Comparison of ENCODE assay signal across 18 mouse cellular contexts in the genomic region with DNA sequence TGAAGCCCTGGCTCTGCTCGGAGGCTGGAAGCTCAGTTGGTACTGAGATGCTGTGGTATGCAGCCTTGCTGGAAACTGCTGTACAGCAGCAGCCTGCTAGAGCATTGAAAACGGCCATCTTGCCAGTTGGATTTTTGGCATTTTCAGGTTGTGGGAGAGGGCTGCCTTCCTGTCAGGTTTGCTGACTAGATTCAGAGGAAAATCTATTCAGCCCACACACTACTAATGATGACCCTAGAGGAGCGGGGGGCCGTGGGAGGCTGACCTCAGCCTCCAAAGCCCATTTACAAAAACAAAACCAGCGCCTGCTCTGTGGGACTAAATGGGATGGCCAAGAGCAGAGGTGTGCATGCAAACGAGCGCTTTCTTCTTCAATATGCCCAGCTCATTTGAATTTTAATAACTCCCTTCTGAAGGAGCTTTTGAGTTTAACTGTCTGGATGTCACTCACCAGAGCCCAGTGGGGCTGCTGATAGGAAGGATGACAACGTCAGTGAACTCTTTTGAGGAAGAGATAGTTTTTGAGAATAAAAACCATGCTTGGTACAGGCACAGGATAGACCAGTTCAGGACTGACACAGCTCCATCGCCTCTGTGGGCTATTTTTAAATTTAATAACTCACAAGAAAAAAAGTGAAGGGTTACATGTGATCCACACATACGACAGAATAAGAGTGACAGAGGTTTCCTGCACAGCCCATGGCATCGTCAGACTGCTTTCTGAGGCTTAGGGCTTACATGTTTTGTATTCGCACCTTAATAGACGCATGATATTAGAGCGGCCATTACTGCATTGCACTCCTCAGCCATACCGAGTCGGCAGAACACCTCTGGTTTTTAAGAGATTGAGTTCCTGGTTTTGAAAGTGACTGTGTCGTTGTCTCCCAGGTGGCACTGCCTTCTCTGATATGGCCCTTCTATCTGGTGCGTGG.
A peak's percentile ranks its signal among the peaks of the same experiment; 100 is the strongest.
DNase-seq lines count a peak whose midpoint lies in the region; ATAC-seq lines count a peak whose summit lies in the region.
"Had no signal": no experiment of that assay in that cellular context is flagged by ENCODE, and none has a peak within 500 bp of the region (broad histone marks: within the 10 kb centered on the region; RNA-seq: fewer than 3 reads in every experiment).

No protein-coding gene starts in this region.

- H3K36me3 ChIP-seq in heart, embryonic 10.5 days: peaks cover 4% of the 10 kb centered on the region; the same call in 1 of the 2 replicates
- no peaks in the 10 kb centered on the region for H3K36me3 ChIP-seq in hindbrain, embryonic 11.5 days (ENCODE audit: control insufficient read depth, insufficient read depth, low read length)
- no peaks in the 10 kb centered on the region for H3K36me3 ChIP-seq in midbrain, embryonic 11.5 days (ENCODE audit: control insufficient read depth, insufficient read depth, low read length)
- H3K36me3 ChIP-seq: limb, embryonic 15.5 days; stomach, embryonic 15.5 days had no signal

- no peaks in the 10 kb centered on the region for H3K27me3 ChIP-seq in heart, embryonic 10.5 days (ENCODE audit: insufficient read depth, poor library complexity, severe bottlenecking)
- no peaks in the 10 kb centered on the region for H3K27me3 ChIP-seq in hindbrain, embryonic 11.5 days (ENCODE audit: control insufficient read depth, insufficient read depth, low read length)
- no peaks in the 10 kb centered on the region for H3K27me3 ChIP-seq in midbrain, embryonic 11.5 days (ENCODE audit: control insufficient read depth, insufficient read depth, low read length)
- H3K27me3 ChIP-seq: limb, embryonic 15.5 days; Patski; stomach, embryonic 15.5 days had no signal

- H3K9ac ChIP-seq in hindbrain, embryonic 11.5 days (ENCODE audit: low read depth, low read length): no peak overlapping the region
- 0 out of 2 replicates have a peak overlapping the region, but pooled peaks have one; percentile 9 for H3K9ac ChIP-seq in midbrain, embryonic 11.5 days (ENCODE audit: low read length)
- H3K9ac ChIP-seq: limb, embryonic 15.5 days; stomach, embryonic 15.5 days had no signal

- peak; percentile 82 for ATAC-seq in hindbrain, embryonic 11.5 days (ENCODE audit: low FRiP score)
- peak; percentile 76 for ATAC-seq in midbrain, embryonic 11.5 days (ENCODE audit: low FRiP score)
- ATAC-seq: activated CD4-positive, CD25-positive, alpha-beta regulatory T cell, adult 4 months; Patski had no signal

- H3K27ac ChIP-seq in heart, embryonic 10.5 days: no peak overlapping the region
- no peak overlapping the region for H3K27ac ChIP-seq in hindbrain, embryonic 11.5 days (ENCODE audit: low read depth, low read length)
- no peak overlapping the region; the same call in 1 of the 2 replicates for H3K27ac ChIP-seq in midbrain, embryonic 11.5 days (ENCODE audit: low read depth, low read length)
- H3K27ac ChIP-seq: limb, embryonic 15.5 days; stomach, embryonic 15.5 days had no signal

- WGBS in heart, embryonic 10.5 days: 79% methylated on average over 18 of the region's 18 CpGs
- 62% methylated on average over 18 of the region's 18 CpGs for WGBS in hindbrain, embryonic 11.5 days
- 66% methylated on average over 18 of the region's 18 CpGs for WGBS in midbrain, embryonic 11.5 days

- no peak overlapping the region for H3K4me3 ChIP-seq in heart, embryonic 10.5 days
- H3K4me3 ChIP-seq in hindbrain, embryonic 11.5 days (ENCODE audit: low read depth, low read length): no peak overlapping the region
- H3K4me3 ChIP-seq in midbrain, embryonic 11.5 days (ENCODE audit: low read depth, low read length): no peak overlapping the region
- H3K4me3 ChIP-seq: limb, embryonic 15.5 days; stomach, embryonic 15.5 days had no signal

- H3K9me3 ChIP-seq in heart, embryonic 10.5 days: no peaks in the 10 kb centered on the region
- H3K9me3 ChIP-seq in hindbrain, embryonic 11.5 days (ENCODE audit: control insufficient read depth, low read length): no peaks in the 10 kb centered on the region
- H3K9me3 ChIP-seq in midbrain, embryonic 11.5 days (ENCODE audit: control insufficient read depth, low read length): no peaks in the 10 kb centered on the region
- H3K9me3 ChIP-seq: limb, embryonic 15.5 days; stomach, embryonic 15.5 days had no signal

- no peak overlapping the region for H3K4me2 ChIP-seq in hindbrain, embryonic 11.5 days (replicated peaks; ENCODE audit: low read depth, low read length)
- no peak overlapping the region for H3K4me2 ChIP-seq in midbrain, embryonic 11.5 days
- H3K4me2 ChIP-seq: heart, embryonic 11.5 days; limb, embryonic 15.5 days; stomach, embryonic 15.5 days had no signal

- peaks cover 3% of the 10 kb centered on the region; the same call in 1 of the 2 replicates for H3K4me1 ChIP-seq in heart, embryonic 10.5 days
- no peaks in the 10 kb centered on the region for H3K4me1 ChIP-seq in hindbrain, embryonic 11.5 days (replicated peaks; ENCODE audit: control insufficient read depth, insufficient read depth, low read length)
- peaks cover 6% of the 10 kb centered on the region for H3K4me1 ChIP-seq in midbrain, embryonic 11.5 days (ENCODE audit: control insufficient read depth, insufficient read depth, low read length)
- H3K4me1 ChIP-seq: limb, embryonic 15.5 days; stomach, embryonic 15.5 days had no signal

- DNase-seq in heart, embryonic 10.5 days (ENCODE audit: low spot score): peak; percentile 54
- DNase-seq in heart, adult 11 months: no peak
- peak; percentile 15 for DNase-seq in hindbrain, embryonic 11.5 days (ENCODE audit: low spot score)
- peak; percentile 85 for DNase-seq in midbrain, embryonic 11.5 days (ENCODE audit: low spot score, missing footprints)
- DNase-seq in kidney, postnatal 4 days: no peak
- no peak for DNase-seq in right cerebral cortex, postnatal 4 days
- DNase-seq in gastrocnemius, postnatal 4 days (ENCODE audit: low spot score in 2 of 2): no peak
- DNase-seq in layer of hippocampus, adult 8-10 months (ENCODE audit: low spot score in 2 of 2): no peak
- DNase-seq: adrenal gland, postnatal 14 days; cerebellum, adult 9-10 months; gastrocnemius, postnatal 14 days; heart, postnatal 14 days; thymus, adult 2 months had no signal

Comparison
In these comparisons a context has a peak if more than half of its experiments do, and no peak if none do; other contexts are left out.
1. DNase-seq: peak in heart, embryonic 10.5 days (single experiment), hindbrain, embryonic 11.5 days (single experiment) and midbrain, embryonic 11.5 days (single experiment); none in heart, adult 11 months (single experiment), kidney, postnatal 4 days (0 of 2), right cerebral cortex, postnatal 4 days (single experiment), gastrocnemius, postnatal 4 days (0 of 2) and layer of hippocampus, adult 8-10 months (0 of 2).